Mouse (Mus musculus): ENCODE results near the gene Unc5c.

GRCm38 (mm10) chr3:141757259-141757658 is 292.2 kb downstream of the Unc5c start:
- no peak for TF ChIP-seq CTCF (IDR thresholded peaks at IDR 0.05; ENCODE audit: low read depth)
- no peak for TF ChIP-seq EP300 (IDR thresholded peaks at IDR 0.05; ENCODE audit: low read depth)
